In the genomic region with DNA sequence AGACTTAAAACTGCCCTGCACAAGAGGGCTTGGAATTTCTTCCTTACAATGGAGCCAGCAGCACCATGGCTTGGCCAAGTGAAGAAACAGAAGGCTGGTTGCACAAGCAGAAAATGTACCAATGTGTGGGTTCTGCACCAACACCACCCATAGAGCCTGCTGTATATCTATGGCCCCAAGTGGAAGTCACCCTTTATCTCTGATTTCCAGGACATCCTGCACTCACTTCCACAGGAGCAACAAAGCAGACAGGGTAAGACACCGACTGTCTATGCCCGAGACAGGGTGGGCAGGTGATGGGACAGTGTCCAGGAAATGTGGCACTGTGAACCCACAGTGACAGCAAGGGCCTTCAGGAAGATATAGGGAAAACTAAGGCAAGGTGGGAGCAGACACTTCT, we compare ENCODE assay signal across 24 mouse cellular contexts. TPM values are rescaled to one million over a fixed set of nuclear protein-coding genes. Genes with fewer than 3 reads are reported as not detected.
DNase-seq lines count a peak whose midpoint lies in the region; ATAC-seq and TF ChIP-seq lines count a peak whose summit lies in the region.
"Not testable (repeated sequence)": the region's sequence is repeated elsewhere in the genome, so short reads cannot be mapped to it uniquely, and the experiment has no call there.
"Had no signal": no experiment of that assay in that cellular context is flagged by ENCODE, and none has a peak within 500 bp of the region (broad histone marks: within the 10 kb centered on the region; RNA-seq: fewer than 3 reads in every experiment).

No protein-coding gene starts in this region.

- H3K79me2 ChIP-seq in MEL (ENCODE audit: control insufficient read depth, insufficient read depth, low read length, poor library complexity), result not testable (repeated sequence)

- H3K9ac ChIP-seq in MEL (ENCODE audit: control insufficient read depth, low read depth, low read length, poor library complexity, severe bottlenecking); forebrain, embryonic 11.5 days (ENCODE audit: low read length); liver, embryonic 11.5 days (ENCODE audit: low read depth, low read length); liver, embryonic 12.5 days; liver, embryonic 13.5 days; liver, embryonic 14.5 days (replicated peaks); liver, embryonic 15.5 days; liver, embryonic 16.5 days (ENCODE audit: low read depth, low read length): not testable (repeated sequence)

- TF ChIP-seq RAD21 in MEL (IDR thresholded peaks at IDR 0.05; ENCODE audit: low read depth, low read length), result not testable (repeated sequence)

- not testable (repeated sequence) for H3K36me3 ChIP-seq in MEL (ENCODE audit: control insufficient read depth in 1 of 2, insufficient read depth in 2 of 2, low read length in 2 of 2); forebrain, embryonic 11.5 days (ENCODE audit: control insufficient read depth, insufficient read depth, low read length); liver, embryonic 11.5 days (ENCODE audit: control insufficient read depth, insufficient read depth, low read length); liver, embryonic 12.5 days; liver, embryonic 13.5 days; liver, embryonic 14.5 days (replicated peaks; ENCODE audit: control insufficient read depth, insufficient read depth, low read depth); liver, embryonic 15.5 days (replicated peaks); liver, embryonic 16.5 days (ENCODE audit: control insufficient read depth, insufficient read depth)

- not testable (repeated sequence) for H3K9me3 ChIP-seq in MEL (replicated peaks; ENCODE audit: insufficient read depth, low read length); forebrain, embryonic 11.5 days (ENCODE audit: control insufficient read depth, low read length); liver, embryonic 11.5 days (ENCODE audit: control insufficient read depth, low read length); liver, embryonic 12.5 days (replicated peaks); liver, embryonic 13.5 days (replicated peaks); liver, embryonic 14.5 days (ENCODE audit: control insufficient read depth, low read length); liver, embryonic 15.5 days (replicated peaks); liver, embryonic 16.5 days (replicated peaks; ENCODE audit: control insufficient read depth, low read length)

- not testable (repeated sequence) for ATAC-seq in forebrain, embryonic 11.5 days (replicated peaks; ENCODE audit: low FRiP score)
- ATAC-seq in liver, embryonic 11.5 days (replicated peaks; ENCODE audit: low FRiP score), result 0 out of 2 replicates have a peak, but pooled peaks have one; percentile 34
- ATAC-seq in liver, embryonic 12.5 days, result peak; percentile 83
- peak; percentile 90 for ATAC-seq in liver, embryonic 13.5 days (ENCODE audit: low read depth)
- peak; percentile 80 for ATAC-seq in liver, embryonic 14.5 days (ENCODE audit: insufficient read depth)
- ATAC-seq in liver, embryonic 15.5 days (ENCODE audit: insufficient read depth), result peak; percentile 76
- ATAC-seq in liver, embryonic 16.5 days (ENCODE audit: low read depth), result peak; percentile 76; the same call in 1 of the 2 replicates

- WGBS in forebrain, embryonic 11.5 days, result 82% methylated on average over 2 of the region's 2 CpGs
- 60% methylated on average over 2 of the region's 2 CpGs for WGBS in liver, embryonic 11.5 days
- 40% methylated on average over 2 of the region's 2 CpGs for WGBS in liver, embryonic 12.5 days (ENCODE audit: insufficient replicate concordance)
- 31% methylated on average over 2 of the region's 2 CpGs for WGBS in liver, embryonic 13.5 days (ENCODE audit: insufficient replicate concordance)
- WGBS in liver, embryonic 14.5 days (ENCODE audit: insufficient replicate concordance), result 36% methylated on average over 2 of the region's 2 CpGs
- WGBS in liver, embryonic 15.5 days (ENCODE audit: insufficient replicate concordance), result 66% methylated on average over 2 of the region's 2 CpGs
- 49% methylated on average over 2 of the region's 2 CpGs for WGBS in liver, embryonic 16.5 days (ENCODE audit: insufficient replicate concordance)

- peak; percentile 15 for DNase-seq in MEL (ENCODE audit: low read depth, low spot score)
- peak; percentile 9 for DNase-seq in forebrain, embryonic 11.5 days (ENCODE audit: low spot score)
- DNase-seq in liver, embryonic 11.5 days (ENCODE audit: low spot score); liver, embryonic 13.5 days; liver, embryonic 14.5 days (ENCODE audit: low read depth in 3 of 3, low spot score in 3 of 3): not testable (repeated sequence)

- H3K4me2 ChIP-seq in forebrain, embryonic 11.5 days (ENCODE audit: low read depth, low read length, severe bottlenecking); liver, embryonic 11.5 days; liver, embryonic 12.5 days; liver, embryonic 13.5 days; liver, embryonic 14.5 days (ENCODE audit: low read depth); liver, embryonic 15.5 days; liver, embryonic 16.5 days (ENCODE audit: low read depth, low read length): not testable (repeated sequence)

- H3K4me3 ChIP-seq in MEL (ENCODE audit: control insufficient read depth in 1 of 2, insufficient read depth in 1 of 2, low read depth in 2 of 2, low read length in 2 of 2); forebrain, embryonic 11.5 days (ENCODE audit: low read depth, low read length); liver, embryonic 11.5 days (ENCODE audit: low read depth, low read length); liver, embryonic 12.5 days; liver, embryonic 13.5 days (replicated peaks); liver, embryonic 14.5 days (ENCODE audit: insufficient read depth in 1 of 2, low read depth in 2 of 2, low read length in 2 of 2); liver, embryonic 15.5 days (replicated peaks); liver, embryonic 16.5 days (ENCODE audit: low read depth, low read length): not testable (repeated sequence)

- not testable (repeated sequence) for H3K27ac ChIP-seq in MEL (ENCODE audit: control insufficient read depth, low read depth, low read length); forebrain, embryonic 11.5 days (ENCODE audit: low read depth, low read length); liver, embryonic 11.5 days (ENCODE audit: low read depth, low read length); liver, embryonic 12.5 days; liver, embryonic 13.5 days; liver, embryonic 14.5 days; liver, embryonic 15.5 days (replicated peaks); liver, embryonic 16.5 days (ENCODE audit: low read length)

- TF ChIP-seq POLR2A in MEL (IDR thresholded peaks at IDR 0.05; ENCODE audit: control insufficient read depth in 1 of 2, insufficient read depth in 1 of 2, low read depth in 1 of 2, low read length in 2 of 2, poor library complexity in 1 of 2), result not testable (repeated sequence)

- TF ChIP-seq CTCF in MEL (IDR thresholded peaks at IDR 0.05 in 2 of 3, conservative IDR thresholded peaks at IDR 0.05 in 1 of 3; ENCODE audit: control insufficient read depth in 1 of 3, insufficient read depth in 1 of 3, low read depth in 2 of 3, low read length in 3 of 3, poor library complexity in 1 of 3, severe bottlenecking in 1 of 3); liver, embryonic 14.5 days (IDR thresholded peaks at IDR 0.05; ENCODE audit: low read depth): not testable (repeated sequence)

- H3K27me3 ChIP-seq in MEL (ENCODE audit: control insufficient read depth in 1 of 2, insufficient read depth in 2 of 2, low read length in 2 of 2); forebrain, embryonic 11.5 days (ENCODE audit: control insufficient read depth, insufficient read depth, low read length); liver, embryonic 11.5 days (replicated peaks; ENCODE audit: control insufficient read depth, insufficient read depth, low read length); liver, embryonic 12.5 days (replicated peaks); liver, embryonic 13.5 days; liver, embryonic 14.5 days (ENCODE audit: control insufficient read depth, insufficient read depth, low read length); liver, embryonic 15.5 days; liver, embryonic 16.5 days (ENCODE audit: control insufficient read depth, insufficient read depth, low read depth, low read length): not testable (repeated sequence)

- not testable (repeated sequence) for H3K4me1 ChIP-seq in MEL (ENCODE audit: control insufficient read depth in 1 of 2, insufficient read depth in 2 of 2, low read length in 2 of 2); forebrain, embryonic 11.5 days (replicated peaks; ENCODE audit: control insufficient read depth, insufficient read depth, low read length); liver, embryonic 11.5 days (replicated peaks; ENCODE audit: control insufficient read depth, insufficient read depth, low read length); liver, embryonic 14.5 days (replicated peaks; ENCODE audit: control insufficient read depth in 2 of 2, insufficient read depth in 2 of 2, low read length in 1 of 2); liver, embryonic 15.5 days (replicated peaks); liver, embryonic 16.5 days (ENCODE audit: control insufficient read depth, low read depth, low read length)
- H3K4me1 ChIP-seq in liver, embryonic 12.5 days, result peaks cover 13% of the 10 kb centered on the region; the same call in 1 of the 2 replicates
- H3K4me1 ChIP-seq in liver, embryonic 13.5 days (replicated peaks), result peaks cover 15% of the 10 kb centered on the region

- not testable (repeated sequence) for TF ChIP-seq EP300 in MEL (IDR thresholded peaks at IDR 0.05; ENCODE audit: low read depth in 1 of 2, low read length in 2 of 2)
- peak; percentile 29; the same call in 1 of the 2 replicates for TF ChIP-seq EP300 in liver, embryonic 14.5 days (IDR thresholded peaks at IDR 0.05; ENCODE audit: low read depth)

RNA-seq across cellular contexts. Expression of a gene that starts 44.5 kb away (rescaled TPM):
- not detected in 2 replicates for total RNA-seq in MEL (2012; rRNA removed)
- polyA plus RNA-seq in MEL (2012; ENCODE audit: insufficient read depth in 1 of 2, insufficient read length in 2 of 2, low read depth in 1 of 2, low replicate concordance in 2 of 2, missing spikeins in 1 of 2), result not detected
- not detected in 2 replicates for polyA plus RNA-seq in forebrain, embryonic 11.5 days (2014; fragmentation: Nextera tagmentation; extraction: Ambion mirVana)
- not detected in 2 replicates for polyA plus RNA-seq in liver, embryonic 11.5 days (2014; fragmentation: Nextera tagmentation; extraction: Ambion mirVana)
- not detected in 2 replicates for polyA plus RNA-seq in liver, embryonic 12.5 days (2016; fragmentation: Nextera tagmentation; extraction: Ambion mirVana)
- polyA plus RNA-seq in liver, embryonic 13.5 days (2015; fragmentation: Nextera tagmentation; extraction: Ambion mirVana), result not detected in 2 replicates
- polyA plus RNA-seq in liver, embryonic 14.5 days (2012; rRNA removed), result 0.15 TPM in 1 of 2 replicates, not detected in the other
- not detected in 2 replicates for polyA plus RNA-seq in liver, embryonic 14.5 days (2014; fragmentation: Nextera tagmentation; extraction: Ambion mirVana)
- not detected in 2 replicates for polyA plus RNA-seq in liver, embryonic 15.5 days (2015; fragmentation: Nextera tagmentation; extraction: Ambion mirVana)
- polyA plus RNA-seq in liver, embryonic 16.5 days (2015; fragmentation: Nextera tagmentation; extraction: Ambion mirVana), result 0.22 TPM in 1 of 2 replicates, not detected in the other
- total RNA-seq: adrenal gland, adult 18-20 months; adrenal gland, adult 2 months; adrenal gland, adult 8-10 months; adrenal gland, postnatal 10 days; adrenal gland, postnatal 14 days; adrenal gland, postnatal 25 days; adrenal gland, postnatal 36 days; adrenal gland, postnatal 4 days; CH12.LX; ES-E14 had no signal
- polyA plus RNA-seq: activated CD4-positive, CD25-positive, alpha-beta regulatory T cell, adult 4 months; adrenal gland, adult 2 months; brain, embryonic 14.5 days; C2C12; CD4-positive, CD25-positive, alpha-beta regulatory T cell, adult 4 months; G1E; Patski had no signal

RNA-seq across cellular contexts. Expression of a gene that starts 55.9 kb away (rescaled TPM):
- total RNA-seq in MEL (2012; rRNA removed), result not detected in 2 replicates
- under 1 TPM in 1 of 2 experiments, not detected in 1; 0.19 TPM for polyA plus RNA-seq in MEL (2012; ENCODE audit: insufficient read depth in 1 of 2, insufficient read length in 2 of 2, low read depth in 1 of 2, low replicate concordance in 2 of 2, missing spikeins in 1 of 2)
- not detected in 2 replicates for polyA plus RNA-seq in forebrain, embryonic 11.5 days (2014; fragmentation: Nextera tagmentation; extraction: Ambion mirVana)
- 8.9 and 10.3 TPM in 2 replicates for polyA plus RNA-seq in liver, embryonic 11.5 days (2014; fragmentation: Nextera tagmentation; extraction: Ambion mirVana)
- 3.5 and 11.1 TPM in 2 replicates for polyA plus RNA-seq in liver, embryonic 12.5 days (2016; fragmentation: Nextera tagmentation; extraction: Ambion mirVana)
- polyA plus RNA-seq in liver, embryonic 13.5 days (2015; fragmentation: Nextera tagmentation; extraction: Ambion mirVana), result 10.1 and 11.0 TPM in 2 replicates
- polyA plus RNA-seq in liver, embryonic 14.5 days (2012; rRNA removed), result 18.7 and 25.9 TPM in 2 replicates
- polyA plus RNA-seq in liver, embryonic 14.5 days (2014; fragmentation: Nextera tagmentation; extraction: Ambion mirVana), result 7.5 and 8.8 TPM in 2 replicates
- 14.2 and 20.2 TPM in 2 replicates for polyA plus RNA-seq in liver, embryonic 15.5 days (2015; fragmentation: Nextera tagmentation; extraction: Ambion mirVana)
- polyA plus RNA-seq in liver, embryonic 16.5 days (2015; fragmentation: Nextera tagmentation; extraction: Ambion mirVana), result 26.0 and 26.5 TPM in 2 replicates
- total RNA-seq: CH12.LX, ES-E14, G1E had no signal
- polyA plus RNA-seq: C2C12, G1E, Patski had no signal
